Mouse (Mus musculus): ENCODE data around the gene Chd5. TPM values are rescaled to one million over a fixed set of nuclear protein-coding genes. Genes with fewer than 3 reads are reported as not detected.
A peak's percentile ranks its signal among the peaks of the same experiment; 100 is the strongest.

Gene Chd5
- polyA plus RNA-seq, 1 experiment, result 47.3 TPM

- DNase-seq (ENCODE audit: low read depth), result no peak
- TF ChIP-seq CTCF (IDR thresholded peaks at IDR 0.05; ENCODE audit: borderline replicate concordance, extremely low read depth, insufficient read depth, insufficient read length) (no peak), POLR2A (IDR thresholded peaks at IDR 0.05; ENCODE audit: borderline replicate concordance, extremely low read depth, insufficient read depth, insufficient read length, poor library complexity, severe bottlenecking) (no peak)
Measured at GRCm38 (mm10) chr4:152321464-152321863, 17.0 kb upstream of the Chd5 start.

DNA sequence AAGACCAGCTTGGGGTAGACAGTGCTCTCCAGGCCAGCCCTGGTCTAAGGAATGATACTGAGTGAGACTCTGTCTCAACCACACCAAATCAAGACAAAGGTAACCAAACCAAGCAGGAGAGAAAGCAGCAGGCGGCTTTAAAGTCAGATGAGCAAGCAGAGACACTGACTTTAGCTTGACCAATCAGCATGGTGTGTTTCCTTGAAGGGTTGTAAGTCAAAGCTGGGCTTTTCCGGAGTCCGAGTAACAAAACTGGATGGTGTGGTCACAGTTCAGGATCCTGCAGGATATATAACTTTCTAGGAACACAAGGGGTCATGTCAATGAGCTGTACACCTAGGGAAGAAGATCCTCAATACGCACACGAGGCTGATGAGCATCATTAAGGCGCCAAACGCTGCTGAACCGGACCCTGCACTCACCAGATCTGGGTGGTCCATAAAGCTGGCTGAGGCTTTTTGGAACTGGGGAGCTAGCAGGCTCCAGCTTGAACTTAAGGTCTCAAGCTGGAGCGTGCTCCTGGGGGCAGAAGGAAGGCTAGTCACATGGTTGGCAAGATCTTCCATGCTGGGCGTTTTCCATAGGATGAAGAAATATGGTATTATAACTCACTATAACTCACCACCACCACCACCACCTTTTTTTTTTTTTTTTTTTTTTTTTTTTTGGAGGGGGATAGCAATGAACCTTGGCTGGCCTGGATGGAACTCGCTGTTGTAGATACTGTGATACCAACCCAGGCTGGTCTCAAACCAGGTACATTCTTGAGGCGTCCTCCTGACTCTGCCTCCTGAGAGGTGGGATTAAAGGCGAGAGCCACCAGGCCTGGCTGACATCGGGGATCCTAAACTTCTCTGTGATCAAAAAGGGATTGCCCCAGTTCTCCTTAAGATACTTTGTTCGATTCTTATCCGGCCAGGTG is 13.5 kb upstream of the Chd5 start:
- no peak for TF ChIP-seq POLR2A (IDR thresholded peaks at IDR 0.05; ENCODE audit: borderline replicate concordance, extremely low read depth, insufficient read depth, insufficient read length, poor library complexity, severe bottlenecking)
- no peak for TF ChIP-seq CTCF (IDR thresholded peaks at IDR 0.05; ENCODE audit: borderline replicate concordance, extremely low read depth, insufficient read depth, insufficient read length)
- DNase-seq (ENCODE audit: low read depth), result no peak

- peak; percentile 53; the same call in 1 of the 2 replicates for TF ChIP-seq POLR2A (IDR thresholded peaks at IDR 0.05; ENCODE audit: borderline replicate concordance, extremely low read depth, insufficient read depth, insufficient read length, poor library complexity, severe bottlenecking)
- TF ChIP-seq CTCF (IDR thresholded peaks at IDR 0.05; ENCODE audit: borderline replicate concordance, extremely low read depth, insufficient read depth, insufficient read length), result no peak
- peak; percentile 100 for DNase-seq (ENCODE audit: low read depth)
Measured at GRCm38 (mm10) chr4:152325574-152326411, 12.7 kb upstream of the Chd5 start, which contains the start of gene Rpl22. Gene Rpl22 (plus strand): TSS chr4:152325742.

GRCm38 (mm10) chr4:152326543-152326942 is 11.9 kb upstream of the Chd5 start:
- no peak for DNase-seq (ENCODE audit: low read depth)
- no peak for TF ChIP-seq POLR2A (IDR thresholded peaks at IDR 0.05; ENCODE audit: borderline replicate concordance, extremely low read depth, insufficient read depth, insufficient read length, poor library complexity, severe bottlenecking)
- no peak for TF ChIP-seq CTCF (IDR thresholded peaks at IDR 0.05; ENCODE audit: borderline replicate concordance, extremely low read depth, insufficient read depth, insufficient read length)

DNA sequence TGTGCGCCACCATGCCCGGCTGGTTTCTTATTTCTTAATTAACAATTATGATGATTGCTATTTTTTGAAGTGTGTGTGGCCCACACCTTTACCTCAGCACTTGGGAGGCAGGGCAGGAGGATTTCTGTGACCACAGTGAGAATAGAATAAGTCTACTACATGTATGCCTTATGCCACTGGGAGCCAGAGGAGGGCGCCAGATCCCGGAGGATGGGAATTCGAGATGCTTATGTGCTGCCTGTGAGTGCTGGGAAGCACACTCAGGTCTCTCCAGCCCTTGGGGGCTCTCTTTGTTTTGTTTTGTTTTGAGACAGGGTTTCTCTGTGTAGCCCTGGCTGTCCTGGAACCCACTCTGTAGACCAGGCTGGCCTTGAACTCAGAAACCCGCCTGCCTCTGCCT is 9.8 kb upstream of the Chd5 start:
- TF ChIP-seq CTCF (IDR thresholded peaks at IDR 0.05; ENCODE audit: borderline replicate concordance, extremely low read depth, insufficient read depth, insufficient read length) (peak; percentile 56; the same call in 1 of the 2 replicates), POLR2A (IDR thresholded peaks at IDR 0.05; ENCODE audit: borderline replicate concordance, extremely low read depth, insufficient read depth, insufficient read length, poor library complexity, severe bottlenecking) (no peak)
- DNase-seq (ENCODE audit: low read depth), result no peak

DNA sequence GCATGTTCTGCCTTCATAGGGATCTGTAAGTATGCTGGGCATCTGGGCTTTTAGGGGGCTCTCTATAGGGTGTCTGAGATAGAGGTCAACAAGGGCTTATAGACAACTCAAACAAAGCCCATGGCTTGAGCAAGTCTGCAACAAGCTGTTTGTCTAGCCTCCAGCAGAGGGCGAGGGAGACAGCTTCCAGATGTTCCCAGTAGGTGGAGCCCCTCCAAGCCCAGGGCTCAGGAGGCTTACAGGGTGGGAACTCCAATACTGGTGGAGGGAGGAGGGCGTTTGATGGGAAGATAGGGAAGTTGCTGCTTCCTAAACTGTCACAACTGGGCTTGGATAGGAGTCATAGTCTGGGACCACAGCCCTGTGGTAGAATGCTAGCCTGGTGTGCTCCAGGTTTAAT is 5.5 kb upstream of the Chd5 start:
- TF ChIP-seq CTCF (IDR thresholded peaks at IDR 0.05; ENCODE audit: borderline replicate concordance, extremely low read depth, insufficient read depth, insufficient read length), result peak; percentile 99
- TF ChIP-seq POLR2A (IDR thresholded peaks at IDR 0.05; ENCODE audit: borderline replicate concordance, extremely low read depth, insufficient read depth, insufficient read length, poor library complexity, severe bottlenecking), result no peak
- peak; percentile 88 for DNase-seq (ENCODE audit: low read depth)

DNA sequence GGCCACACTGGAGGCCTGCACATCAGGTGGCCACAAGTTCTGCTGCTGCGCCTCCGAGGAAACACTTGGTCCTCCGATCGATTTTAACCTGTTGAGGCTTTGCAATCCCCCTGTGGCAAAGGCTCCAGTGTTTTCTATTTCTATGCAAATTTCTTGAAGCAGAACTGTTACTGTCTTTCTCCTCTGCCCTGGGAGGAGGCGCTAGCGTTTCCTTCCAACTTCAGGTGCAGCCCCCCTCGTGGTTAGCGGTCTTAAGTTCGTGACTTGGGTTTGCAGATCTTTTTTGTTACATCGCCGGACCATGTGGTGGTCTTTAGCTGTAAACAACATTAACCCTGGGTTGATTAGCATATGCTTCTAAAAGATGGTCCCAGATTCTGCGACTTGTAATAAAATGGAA is 4.9 kb upstream of the Chd5 start:
- TF ChIP-seq POLR2A (IDR thresholded peaks at IDR 0.05; ENCODE audit: borderline replicate concordance, extremely low read depth, insufficient read depth, insufficient read length, poor library complexity, severe bottlenecking) (no peak), CTCF (IDR thresholded peaks at IDR 0.05; ENCODE audit: borderline replicate concordance, extremely low read depth, insufficient read depth, insufficient read length) (no peak)
- DNase-seq (ENCODE audit: low read depth), result no peak

DNA sequence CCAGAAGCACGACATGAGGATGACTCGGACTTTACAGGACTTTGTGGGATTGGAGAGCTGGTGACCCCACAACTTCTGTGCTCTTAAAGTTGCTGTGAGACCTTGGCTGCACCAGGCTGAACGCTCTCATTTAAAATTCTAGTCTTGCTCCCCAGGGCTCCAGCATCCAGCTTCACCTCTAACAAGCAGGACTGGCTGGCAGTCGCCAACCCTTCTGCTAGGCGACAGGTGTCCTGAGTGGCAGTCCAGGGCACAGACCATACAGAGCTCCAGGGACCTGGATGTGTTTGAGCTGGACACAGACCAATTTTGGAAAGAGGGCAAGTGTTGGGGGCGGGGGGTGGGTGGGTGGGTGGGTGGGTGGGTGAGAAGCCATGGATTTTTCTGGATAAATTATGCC is 679 bp upstream of the Chd5 start:
- no peak for TF ChIP-seq POLR2A (IDR thresholded peaks at IDR 0.05; ENCODE audit: borderline replicate concordance, extremely low read depth, insufficient read depth, insufficient read length, poor library complexity, severe bottlenecking)
- TF ChIP-seq CTCF (IDR thresholded peaks at IDR 0.05; ENCODE audit: borderline replicate concordance, extremely low read depth, insufficient read depth, insufficient read length), result no peak
- no peak for DNase-seq (ENCODE audit: low read depth)

DNA sequence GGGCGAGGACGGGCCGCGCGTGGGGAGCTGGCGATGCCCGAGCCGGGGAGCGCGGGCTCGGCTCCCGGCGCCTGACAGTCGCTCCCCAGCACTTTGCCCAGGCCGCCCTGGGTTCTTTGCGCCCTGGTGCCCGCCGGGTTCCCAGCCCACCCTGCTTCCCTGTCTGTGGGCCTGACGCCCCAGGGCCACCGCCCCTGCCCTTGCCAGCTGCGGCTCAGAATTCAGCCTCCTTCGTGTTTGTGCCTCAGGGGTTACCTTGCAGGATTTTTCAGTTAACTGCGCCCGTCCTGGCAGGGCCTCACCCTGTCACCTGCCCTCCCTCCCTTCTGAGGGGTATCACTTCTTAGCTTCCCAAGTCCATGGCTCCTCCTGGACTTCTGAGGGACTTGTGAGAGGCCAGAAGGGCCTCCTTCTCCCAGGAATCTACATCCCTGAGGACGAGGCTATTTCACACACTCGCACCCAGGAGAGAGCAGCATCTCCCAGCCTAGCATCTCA is 891 bp downstream of the Chd5 start:
- TF ChIP-seq POLR2A (IDR thresholded peaks at IDR 0.05; ENCODE audit: borderline replicate concordance, extremely low read depth, insufficient read depth, insufficient read length, poor library complexity, severe bottlenecking) (no peak), CTCF (IDR thresholded peaks at IDR 0.05; ENCODE audit: borderline replicate concordance, extremely low read depth, insufficient read depth, insufficient read length) (no peak)
- DNase-seq (ENCODE audit: low read depth), result no peak

DNA sequence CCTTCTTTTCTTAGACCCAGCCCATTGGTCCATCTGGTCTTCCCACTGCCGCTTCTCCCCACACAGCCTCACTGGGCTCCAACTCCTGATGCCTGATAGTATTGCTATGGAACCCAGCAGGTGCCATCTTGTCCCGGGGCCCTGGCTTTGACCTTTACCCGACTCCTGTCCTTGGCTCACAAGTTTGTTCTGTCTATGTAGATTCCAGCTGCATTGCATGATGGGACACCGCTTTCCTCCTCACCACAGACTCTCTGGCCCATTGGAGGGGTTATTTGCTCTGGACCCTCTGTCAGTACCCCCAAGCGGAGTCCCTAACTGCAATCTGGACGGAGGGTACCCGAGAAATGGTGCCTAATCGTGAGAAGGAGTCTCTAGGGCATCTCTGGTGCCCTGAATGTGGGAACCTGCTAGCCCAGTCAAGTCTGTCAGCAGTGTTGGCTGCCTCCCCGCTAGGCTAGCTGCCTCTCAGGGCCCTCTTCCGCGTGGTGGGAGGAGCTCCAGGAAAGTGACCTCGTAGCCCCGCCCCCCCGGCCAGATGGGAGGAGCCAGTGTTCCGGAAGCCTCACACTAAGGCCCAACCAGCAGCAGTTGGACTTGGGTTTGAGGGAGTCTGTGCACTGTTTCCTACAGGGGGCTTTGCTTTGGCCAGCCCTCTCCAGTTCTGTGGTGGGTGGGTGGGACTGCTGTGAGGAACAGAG is 2.3 kb downstream of the Chd5 start:
- TF ChIP-seq POLR2A (IDR thresholded peaks at IDR 0.05; ENCODE audit: borderline replicate concordance, extremely low read depth, insufficient read depth, insufficient read length, poor library complexity, severe bottlenecking) (no peak), CTCF (IDR thresholded peaks at IDR 0.05; ENCODE audit: borderline replicate concordance, extremely low read depth, insufficient read depth, insufficient read length) (no peak)
- peak; percentile 28 for DNase-seq (ENCODE audit: low read depth)
